Comparison of ENCODE assay signal across 8 mouse cellular contexts in the genomic region with DNA sequence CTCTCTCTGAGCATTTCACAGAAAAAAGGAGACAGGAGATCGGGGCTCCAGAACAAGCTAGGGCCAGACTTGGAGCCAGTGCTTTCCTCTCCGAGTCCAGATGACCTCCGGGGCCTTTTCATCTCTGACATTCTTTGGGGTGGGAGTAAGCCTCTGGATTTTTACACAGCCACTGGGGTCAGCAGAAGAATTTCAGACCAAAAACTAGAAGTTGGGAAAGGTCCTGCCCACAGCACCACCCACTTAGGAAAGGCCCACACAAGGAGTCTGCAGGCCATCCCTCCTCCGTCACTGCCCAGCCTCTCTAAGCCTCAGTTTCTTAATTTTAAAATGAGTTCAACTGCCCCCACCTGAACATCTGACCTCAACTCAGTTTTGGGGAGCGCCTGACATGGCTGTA. TPM values are rescaled to one million over a fixed set of nuclear protein-coding genes. Genes with fewer than 3 reads are reported as not detected.
DNase-seq lines count a peak whose midpoint lies in the region; ATAC-seq lines count a peak whose summit lies in the region.

No protein-coding gene starts in this region.

- no peaks in the 10 kb centered on the region for H3K9me3 ChIP-seq in forebrain, embryonic 11.5 days (ENCODE audit: control insufficient read depth, low read length)
- H3K9me3 ChIP-seq in intestine, embryonic 16.5 days (ENCODE audit: control insufficient read depth, low read length): no peaks in the 10 kb centered on the region
- H3K9me3 ChIP-seq in midbrain, embryonic 14.5 days (ENCODE audit: control insufficient read depth, low read length): no peaks in the 10 kb centered on the region

- peak overlapping the region; percentile 83; the same call in 1 of the 2 replicates for H3K4me2 ChIP-seq in forebrain, embryonic 11.5 days (ENCODE audit: low read depth, low read length, severe bottlenecking)
- peak overlapping the region; percentile 74; the same call in 1 of the 2 replicates for H3K4me2 ChIP-seq in intestine, embryonic 16.5 days (ENCODE audit: low read depth, low read length)
- peak overlapping the region; percentile 97 for H3K4me2 ChIP-seq in midbrain, embryonic 14.5 days (ENCODE audit: low read length)

- peaks cover 3% of the 10 kb centered on the region; the same call in 1 of the 2 replicates for H3K36me3 ChIP-seq in forebrain, embryonic 11.5 days (ENCODE audit: control insufficient read depth, insufficient read depth, low read length)
- no peaks in the 10 kb centered on the region for H3K36me3 ChIP-seq in intestine, embryonic 16.5 days (ENCODE audit: control insufficient read depth, insufficient read depth, low read length)
- 0 out of 2 replicates have a peak, but pooled peaks cover 6% of the 10 kb centered on the region for H3K36me3 ChIP-seq in midbrain, embryonic 14.5 days (ENCODE audit: control insufficient read depth, insufficient read depth, low read length)

- no peak overlapping the region for H3K27ac ChIP-seq in forebrain, embryonic 11.5 days (ENCODE audit: low read depth, low read length)
- H3K27ac ChIP-seq in intestine, embryonic 16.5 days (ENCODE audit: low read length): no peak overlapping the region
- no peak overlapping the region for H3K27ac ChIP-seq in midbrain, embryonic 14.5 days (replicated peaks; ENCODE audit: low read depth, low read length)

- ATAC-seq in forebrain, embryonic 11.5 days (replicated peaks; ENCODE audit: low FRiP score): no peak
- no peak for ATAC-seq in intestine, embryonic 16.5 days
- no peak for ATAC-seq in midbrain, embryonic 14.5 days (ENCODE audit: low FRiP score, low TSS enrichment)
- ATAC-seq in erythroid progenitor cell, adult 5-6 weeks (replicated peaks; ENCODE audit: low FRiP score, poor library complexity, severe bottlenecking): no peak

- peak; percentile 12 for DNase-seq in kidney, adult 11 months
- DNase-seq in kidney, adult 18-20 months: no peak
- no peak for DNase-seq in forebrain, embryonic 11.5 days (ENCODE audit: low spot score)
- no peak for DNase-seq in midbrain, embryonic 14.5 days
- DNase-seq in left cerebral cortex, adult 18-20 months (ENCODE audit: low spot score in 2 of 2): no peak
- DNase-seq in MN1 (ENCODE audit: low spot score): no peak

- H3K9ac ChIP-seq in forebrain, embryonic 11.5 days (ENCODE audit: low read length): peak overlapping the region; percentile 98
- no peak overlapping the region; the same call in 1 of the 2 replicates for H3K9ac ChIP-seq in intestine, embryonic 16.5 days (ENCODE audit: low read depth, low read length)
- H3K9ac ChIP-seq in midbrain, embryonic 14.5 days (replicated peaks; ENCODE audit: low read length): peak overlapping the region; percentile 97

- H3K4me1 ChIP-seq in forebrain, embryonic 11.5 days (replicated peaks; ENCODE audit: control insufficient read depth, insufficient read depth, low read length): peaks cover 24% of the 10 kb centered on the region
- peaks cover 27% of the 10 kb centered on the region for H3K4me1 ChIP-seq in intestine, embryonic 16.5 days (ENCODE audit: control insufficient read depth, insufficient read depth, low read length)
- H3K4me1 ChIP-seq in midbrain, embryonic 14.5 days (ENCODE audit: control insufficient read depth, insufficient read depth, low read length): peaks cover 35% of the 10 kb centered on the region

- no peaks in the 10 kb centered on the region for H3K27me3 ChIP-seq in forebrain, embryonic 11.5 days (ENCODE audit: control insufficient read depth, insufficient read depth, low read length)
- H3K27me3 ChIP-seq in intestine, embryonic 16.5 days (replicated peaks; ENCODE audit: control insufficient read depth, insufficient read depth, low read length): no peaks in the 10 kb centered on the region
- H3K27me3 ChIP-seq in midbrain, embryonic 14.5 days (ENCODE audit: control insufficient read depth, insufficient read depth, low read length): no peaks in the 10 kb centered on the region

- 44% methylated on average over 5 of the region's 5 CpGs for WGBS in forebrain, embryonic 11.5 days
- WGBS in intestine, embryonic 16.5 days: 55% methylated on average over 5 of the region's 5 CpGs
- 49% methylated on average over 5 of the region's 5 CpGs for WGBS in midbrain, embryonic 14.5 days

- H3K4me3 ChIP-seq in forebrain, embryonic 11.5 days (ENCODE audit: low read depth, low read length): no peak overlapping the region
- no peak overlapping the region for H3K4me3 ChIP-seq in intestine, embryonic 16.5 days (ENCODE audit: low read length)
- peak overlapping the region; percentile 69; the same call in 1 of the 2 replicates for H3K4me3 ChIP-seq in midbrain, embryonic 14.5 days (replicated peaks; ENCODE audit: low read depth, low read length)

RNA-seq across cellular contexts. Expression of a gene that starts 2.3 kb away (rescaled TPM):
- 53.0 and 55.2 TPM in 2 replicates for polyA plus RNA-seq in forebrain, embryonic 11.5 days (2014; fragmentation: Nextera tagmentation; extraction: Ambion mirVana)
- 20.1 and 20.3 TPM in 2 replicates for polyA plus RNA-seq in intestine, embryonic 16.5 days (2015; fragmentation: Nextera tagmentation; extraction: Ambion mirVana)
- 28.3 and 35.7 TPM in 2 replicates for polyA plus RNA-seq in midbrain, embryonic 14.5 days (2014; fragmentation: Nextera tagmentation; extraction: Ambion mirVana)
- total RNA-seq in left cerebral cortex, adult 18-20 months (2021): 10 to 100 TPM; 23.6 to 27.3 TPM
- total RNA-seq in erythroid progenitor cell, adult 5-6 weeks (2015; ENCODE audit: low replicate concordance): 8.6 and 10.5 TPM in 2 replicates
- total RNA-seq in erythroid progenitor cell, adult 5-6 weeks (2017; ENCODE audit: low replicate concordance): 0.08 and 0.26 TPM in 2 replicates

RNA-seq across cellular contexts. Expression of a gene that starts 48.4 kb away (rescaled TPM):
- polyA plus RNA-seq in forebrain, embryonic 11.5 days (2014; fragmentation: Nextera tagmentation; extraction: Ambion mirVana): 0.56 TPM in 2 replicates
- 0.07 and 0.09 TPM in 2 replicates for polyA plus RNA-seq in intestine, embryonic 16.5 days (2015; fragmentation: Nextera tagmentation; extraction: Ambion mirVana)
- polyA plus RNA-seq in midbrain, embryonic 14.5 days (2014; fragmentation: Nextera tagmentation; extraction: Ambion mirVana): 0.47 and 0.74 TPM in 2 replicates
- total RNA-seq in left cerebral cortex, adult 18-20 months (2021): under 1 TPM; 0.28 to 0.37 TPM
- total RNA-seq in erythroid progenitor cell, adult 5-6 weeks (2015; ENCODE audit: low replicate concordance): not detected in 2 replicates
- 0.08 TPM in 1 of 2 replicates, not detected in the other for total RNA-seq in erythroid progenitor cell, adult 5-6 weeks (2017; ENCODE audit: low replicate concordance)
